Mouse (Mus musculus) limb, embryonic 15.5 days (tissue): ENCODE measurements around the gene Ccdc15. TPM values are rescaled to one million over a fixed set of nuclear protein-coding genes. Genes with fewer than 3 reads are reported as not detected.

ENCODE experiments used
- ATAC-seq: fragments of 200-750 bp; cut with Nextera tagmentation; 2 replicates; pipeline ENCODE4 v1.8.0; 2017; ENCODE audit warnings: low read depth, moderate TSS enrichment; ENCODE audit not compliant: insufficient number of reproducible peaks, low FRiP score, low TSS enrichment
- H3K27ac ChIP-seq: fragments of 300-500 bp; sonication (generic); 2 replicates; pipeline ENCODE4 v1.5.1; 2015; ENCODE audit warnings: moderate library complexity, mild to moderate bottlenecking, inconsistent platforms
- H3K27me3 ChIP-seq: fragments of 300-500 bp; sonication (generic); 2 replicates; pipeline ENCODE4 v1.6.1; 2015; ENCODE audit warnings: inconsistent platforms
- H3K36me3 ChIP-seq: fragments of 300-500 bp; sonication (generic); 2 replicates; pipeline ENCODE4 v1.6.1; 2015; ENCODE audit warnings: inconsistent platforms
- H3K4me1 ChIP-seq: fragments of 300-500 bp; sonication (generic); 2 replicates; pipeline ENCODE4 v1.6.1; 2015; ENCODE audit warnings: inconsistent platforms
- H3K4me2 ChIP-seq: fragments of 300-500 bp; sonication (generic); 2 replicates; pipeline ENCODE4 v1.6.1; 2015; ENCODE audit warnings: mild to moderate bottlenecking, inconsistent platforms
- H3K4me3 ChIP-seq: fragments of 300-500 bp; sonication (generic); 2 replicates; pipeline ENCODE4 v1.5.1; 2015; ENCODE audit warnings: mild to moderate bottlenecking, inconsistent platforms
- H3K9ac ChIP-seq: fragments of 300-500 bp; sonication (generic); 2 replicates; pipeline ENCODE4 v1.6.1; 2015; ENCODE audit warnings: inconsistent platforms
- H3K9me3 ChIP-seq: fragments of 300-500 bp; sonication (generic); 2 replicates; pipeline ENCODE4 v1.6.1; 2016; ENCODE audit warnings: inconsistent platforms
- WGBS: fragments of 180-500 bp; shearing (Covaris S2); methylation state at CpG from one replicate; pipeline ENCODE4 v1.1.7; 2015; 5-methylcytosine and 5-hydroxymethylcytosine counted together
- polyA plus RNA-seq: library from polyadenylated mRNA; unstranded; fragments of >200 nt; fragmentation: Nextera tagmentation; extraction: Ambion mirVana; gene quantifications from 2 replicates; pipeline ENCODE4 v1.2.1, GENCODE M21; 2015

Ccdc15 gene
- polyA plus RNA-seq, 1 experiment from 2014 or later: 7.0 TPM

- Histone ChIP-seq H3K4me3 (no peak within 1 kb of the TSS), H3K27me3 (no peaks in the 10 kb centered on the region)
- 81% methylated on average over 17 of the region's 17 CpGs for WGBS
These were observed 19.3 kb upstream of the Ccdc15 start, which contains the start of gene Hepacam for GRCm38 (mm10) chr9:37367301-37368080. Gene Hepacam, plus strand, starts transcription at chr9:37367351.

DNA sequence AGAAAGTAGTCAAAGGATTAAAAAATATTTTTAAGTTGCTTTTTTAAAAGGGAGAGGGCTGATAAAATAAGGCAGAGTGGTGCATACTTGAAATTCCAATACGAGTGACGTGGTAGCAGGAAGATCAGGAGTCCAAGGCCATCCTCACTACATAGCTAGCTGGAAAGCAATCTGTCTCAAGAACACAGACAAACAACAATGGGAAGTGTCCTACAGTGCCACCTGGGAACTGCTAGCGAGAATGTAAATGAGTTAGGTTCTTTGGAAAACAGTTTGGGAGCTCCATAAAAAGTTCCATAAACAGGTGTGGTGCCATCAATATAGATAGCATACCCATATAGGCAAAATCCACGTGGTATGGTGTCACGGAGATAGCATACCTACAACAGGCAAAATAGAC, 17.5 kb upstream of the Ccdc15 start:
- Histone ChIP-seq H3K4me3 (no peak overlapping the region), H3K9ac (no peak overlapping the region), H3K4me2 (no peak overlapping the region), H3K4me1 (no peaks in the 10 kb centered on the region), H3K27me3 (no peaks in the 10 kb centered on the region), H3K27ac (no peak overlapping the region), H3K9me3 (no peaks in the 10 kb centered on the region), H3K36me3 (no peaks in the 10 kb centered on the region)
- 57% methylated on average over 5 of the region's 5 CpGs for WGBS
- ATAC-seq: no peak

More at GRCm38 (mm10) chr9:37367301-37368080, 19.3 kb upstream of the Ccdc15 start, which contains the start of gene Hepacam:
- no peaks in the 10 kb centered on the region for H3K36me3 ChIP-seq
- H3K27ac ChIP-seq: no peak within 1 kb of the TSS
- no peak for ATAC-seq
- H3K9me3 ChIP-seq: no peaks in the 10 kb centered on the region
- H3K9ac ChIP-seq: no peak within 1 kb of the TSS
- no peaks in the 10 kb centered on the region for H3K4me1 ChIP-seq
- H3K4me2 ChIP-seq: no peak within 1 kb of the TSS

GRCm38 (mm10) chr9:37364392-37364791, 16.2 kb upstream of the Ccdc15 start:
- no peak overlapping the region for H3K27ac ChIP-seq
- peaks cover 5% of the 10 kb centered on the region; the same call in 1 of the 2 replicates for H3K4me1 ChIP-seq
- 74% methylated on average over 3 of the region's 3 CpGs for WGBS
- no peak overlapping the region for H3K4me2 ChIP-seq
- no peaks in the 10 kb centered on the region for H3K36me3 ChIP-seq
- no peaks in the 10 kb centered on the region for H3K9me3 ChIP-seq
- ATAC-seq: no peak
- no peak overlapping the region for H3K9ac ChIP-seq
- H3K27me3 ChIP-seq: no peaks in the 10 kb centered on the region
- no peak overlapping the region for H3K4me3 ChIP-seq

- no peak overlapping the region for H3K4me2 ChIP-seq
- no peak overlapping the region for H3K27ac ChIP-seq
- H3K9me3 ChIP-seq: no peaks in the 10 kb centered on the region
- H3K4me3 ChIP-seq: no peak overlapping the region
- no peak for ATAC-seq
- 61% methylated on average over 3 of the region's 3 CpGs for WGBS
- H3K4me1 ChIP-seq: peaks cover 7% of the 10 kb centered on the region; the same call in 1 of the 2 replicates
- no peaks in the 10 kb centered on the region for H3K36me3 ChIP-seq
- no peak overlapping the region for H3K9ac ChIP-seq
- H3K27me3 ChIP-seq: no peaks in the 10 kb centered on the region
These were observed 15.3 kb upstream of the Ccdc15 start for GRCm38 (mm10) chr9:37363551-37363950.

DNA sequence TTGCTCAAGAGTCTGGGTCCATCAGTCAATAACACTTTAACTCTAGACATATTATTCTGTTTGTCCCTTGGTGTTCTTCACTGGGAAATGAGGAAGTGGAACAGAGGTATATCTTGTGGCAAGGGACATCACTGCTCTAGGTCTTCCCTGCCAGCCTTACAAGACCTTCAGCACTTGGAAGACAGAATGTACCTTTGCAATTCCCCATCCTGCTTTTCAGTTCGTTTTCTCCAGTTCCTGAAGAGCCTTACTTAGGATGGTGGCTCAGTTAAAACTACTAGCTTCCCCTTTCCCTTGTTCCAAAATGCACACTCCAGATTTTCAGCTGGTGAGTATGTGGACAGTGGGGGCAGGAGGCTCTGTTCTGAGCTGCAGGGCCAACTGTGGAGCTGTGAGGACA, 14.6 kb upstream of the Ccdc15 start:
- Histone ChIP-seq H3K27me3 (no peaks in the 10 kb centered on the region), H3K9ac (no peak overlapping the region), H3K4me2 (no peak overlapping the region), H3K9me3 (no peaks in the 10 kb centered on the region), H3K4me3 (no peak overlapping the region), H3K4me1 (peaks cover 7% of the 10 kb centered on the region; the same call in 1 of the 2 replicates), H3K36me3 (no peaks in the 10 kb centered on the region), H3K27ac (no peak overlapping the region)
- 50% methylated on average over 1 of the region's 1 CpGs for WGBS
- no peak for ATAC-seq

DNA sequence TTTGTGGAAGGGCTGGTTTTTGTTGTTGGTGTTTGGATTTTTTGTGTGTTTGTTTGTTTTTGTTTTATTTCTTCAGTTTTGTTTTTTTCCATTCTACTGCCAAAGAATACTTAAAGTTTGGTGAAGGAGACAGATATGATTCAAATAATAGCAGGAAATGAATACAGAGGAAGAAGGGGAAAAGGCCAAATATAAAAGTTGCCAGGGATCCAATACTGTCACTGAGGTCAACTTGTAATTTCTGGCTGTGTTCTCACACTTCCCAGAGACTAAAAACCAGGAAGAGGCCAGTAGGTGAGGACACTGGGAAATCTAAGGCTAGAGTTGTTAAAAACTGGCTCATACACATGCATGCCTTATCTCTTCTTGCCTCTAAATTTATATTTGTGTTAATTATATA, 13.9 kb upstream of the Ccdc15 start:
- no peak for ATAC-seq
- Histone ChIP-seq H3K4me2 (no peak overlapping the region), H3K4me1 (peaks cover 7% of the 10 kb centered on the region; the same call in 1 of the 2 replicates)

DNA sequence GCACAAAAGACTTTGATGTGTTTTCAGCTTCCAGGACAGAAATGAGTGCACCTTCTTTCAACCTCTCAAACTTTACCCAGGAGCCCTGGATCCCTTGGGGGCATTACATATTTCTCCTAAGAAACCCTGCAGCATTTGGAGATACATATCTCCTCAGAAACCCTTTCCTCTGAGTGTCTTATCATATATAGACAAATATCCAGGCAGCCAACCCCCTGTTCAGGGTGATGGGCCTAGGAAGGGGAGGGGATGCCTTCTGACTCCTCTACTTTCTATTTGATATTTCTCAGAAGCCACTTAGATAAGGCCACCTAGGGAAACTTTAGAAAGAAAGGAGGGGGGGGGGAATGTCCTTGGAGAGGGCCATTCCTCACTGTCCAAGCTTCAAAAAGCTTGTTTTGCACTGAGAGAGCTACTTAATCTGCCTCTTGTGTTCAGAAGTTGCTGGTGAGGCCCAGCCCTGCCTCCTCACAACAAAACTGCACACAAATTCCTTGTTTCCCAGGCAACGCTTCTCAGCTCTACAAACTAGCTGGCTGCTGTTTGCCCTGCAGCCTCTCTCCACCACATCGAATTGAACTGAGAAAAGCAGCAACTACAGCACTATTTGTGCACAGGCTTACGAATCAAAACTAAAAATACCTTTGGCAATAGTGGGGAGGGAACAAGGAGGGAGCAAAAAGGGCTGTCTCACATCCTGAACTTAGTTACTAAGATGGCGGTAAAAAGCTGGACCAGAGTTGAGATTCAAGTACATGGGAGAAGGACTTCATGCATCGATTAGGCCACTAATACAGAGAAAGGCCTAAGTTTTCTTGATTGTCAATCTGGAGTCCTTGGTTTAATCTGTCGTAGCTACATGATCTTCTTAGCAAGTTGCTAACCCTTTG, 11.3 kb upstream of the Ccdc15 start:
- Histone ChIP-seq H3K4me1 (peaks cover 7% of the 10 kb centered on the region; the same call in 1 of the 2 replicates), H3K9ac (no peak overlapping the region), H3K4me2 (no peak overlapping the region), H3K36me3 (no peaks in the 10 kb centered on the region), H3K27me3 (no peaks in the 10 kb centered on the region), H3K9me3 (no peaks in the 10 kb centered on the region), H3K4me3 (no peak overlapping the region), H3K27ac (no peak overlapping the region)
- WGBS: 56% methylated on average over 6 of the region's 6 CpGs
- no peak for ATAC-seq

More for the DNA sequence above, 13.9 kb upstream of the Ccdc15 start:
- no peak overlapping the region for H3K4me3 ChIP-seq
- no peaks in the 10 kb centered on the region for H3K36me3 ChIP-seq
- H3K27me3 ChIP-seq: no peaks in the 10 kb centered on the region
- H3K9ac ChIP-seq: no peak overlapping the region
- no peak overlapping the region for H3K27ac ChIP-seq
- no peaks in the 10 kb centered on the region for H3K9me3 ChIP-seq

DNA sequence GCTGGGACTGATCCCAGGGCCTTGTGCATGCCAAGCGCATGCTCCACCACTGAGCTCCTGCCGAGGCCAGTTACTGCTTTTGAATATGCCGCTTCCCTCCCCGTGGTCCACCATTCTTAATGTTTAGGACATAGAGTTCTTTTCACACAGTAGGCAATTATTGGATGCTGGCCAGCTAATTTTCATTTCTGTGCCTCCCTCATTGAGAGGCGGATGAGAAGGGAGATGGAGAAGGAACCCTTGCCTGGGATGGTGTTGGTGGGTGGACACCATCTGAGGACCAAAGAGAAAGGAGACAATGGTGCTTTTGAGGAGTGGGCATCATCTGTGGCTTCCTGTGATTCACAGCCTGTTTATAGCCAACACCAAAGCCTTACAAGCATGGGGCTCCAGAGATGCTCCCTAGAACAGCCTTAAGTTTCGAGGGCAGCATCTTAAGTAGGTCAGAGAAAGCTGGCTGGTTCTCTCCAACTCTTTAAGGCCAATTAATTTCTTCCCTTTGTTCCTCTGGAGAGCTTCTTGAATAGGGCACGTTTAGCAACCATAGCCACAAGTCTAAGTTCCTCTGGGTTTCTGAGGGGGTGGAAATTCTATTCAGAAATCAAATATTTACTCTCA, 10.6 kb upstream of the Ccdc15 start:
- Histone ChIP-seq H3K4me1 (peaks cover 7% of the 10 kb centered on the region; the same call in 1 of the 2 replicates), H3K9me3 (no peaks in the 10 kb centered on the region), H3K4me2 (no peak overlapping the region), H3K9ac (no peak overlapping the region), H3K4me3 (no peak overlapping the region), H3K27ac (no peak overlapping the region), H3K27me3 (no peaks in the 10 kb centered on the region), H3K36me3 (no peaks in the 10 kb centered on the region)
- 80% methylated on average over 7 of the region's 7 CpGs for WGBS
- no peak for ATAC-seq

DNA sequence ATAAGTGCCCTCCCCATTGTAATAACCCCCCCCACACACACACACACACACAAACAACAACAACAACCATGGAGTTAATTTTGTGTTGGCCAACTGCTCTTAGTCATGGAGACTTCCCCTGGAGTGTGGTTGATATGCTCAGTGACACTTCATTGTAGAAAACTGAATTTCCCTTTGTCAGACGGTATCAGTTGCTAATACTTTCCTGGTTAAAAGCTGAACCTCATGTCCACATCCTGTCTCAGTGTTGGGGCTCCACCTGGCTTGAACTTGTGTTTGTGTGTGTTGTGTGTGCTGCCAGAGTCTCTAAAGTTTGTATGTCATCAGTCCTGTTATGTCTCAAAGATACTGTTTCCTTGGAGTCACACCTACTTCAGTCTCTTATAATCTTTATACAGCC, 6.3 kb upstream of the Ccdc15 start:
- H3K27ac ChIP-seq: no peak overlapping the region
- H3K4me3 ChIP-seq: no peak overlapping the region
- H3K9me3 ChIP-seq: no peaks in the 10 kb centered on the region
- H3K27me3 ChIP-seq: no peaks in the 10 kb centered on the region; the same call in 1 of the 2 replicates
- no peak overlapping the region for H3K4me2 ChIP-seq
- ATAC-seq: no peak
- no peak overlapping the region for H3K9ac ChIP-seq
- peaks cover 3% of the 10 kb centered on the region; the same call in 1 of the 2 replicates for H3K4me1 ChIP-seq
- no peaks in the 10 kb centered on the region for H3K36me3 ChIP-seq
- WGBS: 83% methylated on average over 1 of the region's 1 CpGs

DNA sequence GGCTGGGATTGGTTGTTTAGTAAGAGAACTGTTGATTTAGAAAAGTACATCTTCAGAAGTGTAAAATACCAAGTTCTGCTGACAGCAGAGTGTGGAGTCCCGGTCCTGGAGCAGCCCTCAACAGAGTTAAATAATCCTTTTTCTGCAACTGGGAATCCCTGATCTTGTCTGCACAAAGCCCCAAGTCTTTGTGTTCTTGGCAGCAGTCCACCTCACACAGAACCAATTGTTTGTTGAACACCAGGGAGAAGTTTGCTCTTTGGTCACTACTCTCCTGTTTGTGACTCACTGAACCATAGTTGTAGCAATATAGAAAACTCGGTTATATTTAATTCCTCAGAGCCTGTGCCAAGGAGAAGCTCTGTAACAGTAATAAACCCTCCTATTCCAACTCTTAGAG, 3.0 kb upstream of the Ccdc15 start:
- no peak for ATAC-seq
- Histone ChIP-seq H3K27ac (no peak overlapping the region), H3K4me1 (peaks cover 5% of the 10 kb centered on the region; the same call in 1 of the 2 replicates), H3K9ac (no peak overlapping the region), H3K4me2 (no peak overlapping the region), H3K9me3 (no peaks in the 10 kb centered on the region), H3K27me3 (no peaks in the 10 kb centered on the region; the same call in 1 of the 2 replicates), H3K36me3 (no peaks in the 10 kb centered on the region), H3K4me3 (no peak overlapping the region)
- 63% methylated on average over 2 of the region's 2 CpGs for WGBS

- Histone ChIP-seq H3K27ac (peak overlapping the region; percentile 90; the same call in 1 of the 2 replicates), H3K4me1 (peaks cover 5% of the 10 kb centered on the region; the same call in 1 of the 2 replicates), H3K36me3 (no peaks in the 10 kb centered on the region), H3K27me3 (no peaks in the 10 kb centered on the region; the same call in 1 of the 2 replicates), H3K4me2 (peak overlapping the region; percentile 73), H3K4me3 (peak overlapping the region; percentile 68), H3K9ac (no peak overlapping the region), H3K9me3 (no peaks in the 10 kb centered on the region)
- no peak for ATAC-seq
- WGBS: 91% methylated on average over 3 of the region's 3 CpGs
These were observed 818 bp upstream of the Ccdc15 start for GRCm38 (mm10) chr9:37349050-37349449.
